Mouse (Mus musculus) heart, embryonic 10.5 days (tissue): ENCODE results near the gene Sspo. TPM values are rescaled to one million over a fixed set of nuclear protein-coding genes. Genes with fewer than 3 reads are reported as not detected.

Source experiments
- DNase-seq: peaks from one replicate; pipeline ENCODE4 v3.0.0-alpha.2; 2017; ENCODE audit warnings: low spot score
- H3K27ac ChIP-seq: fragments of 300-500 bp; sonication (generic); 2 replicates; pipeline ENCODE4 v1.5.1; 2016; ENCODE audit warnings: mild to moderate bottlenecking
- H3K27me3 ChIP-seq: fragments of 300-500 bp; sonication (generic); 2 replicates; pipeline ENCODE4 v1.6.1; 2016; ENCODE audit warnings: mild to moderate bottlenecking; ENCODE audit not compliant: poor library complexity, insufficient read depth, severe bottlenecking
- H3K36me3 ChIP-seq: fragments of 300-500 bp; sonication (generic); 2 replicates; pipeline ENCODE4 v1.6.1; 2016; ENCODE audit warnings: mild to moderate bottlenecking, moderate library complexity
- H3K4me1 ChIP-seq: fragments of 300-500 bp; sonication (generic); 2 replicates; pipeline ENCODE4 v1.6.1; 2016; ENCODE audit warnings: mild to moderate bottlenecking
- H3K4me3 ChIP-seq: fragments of 300-500 bp; sonication (generic); 2 replicates; pipeline ENCODE4 v1.5.1; 2016; ENCODE audit warnings: mild to moderate bottlenecking, moderate library complexity
- H3K9me3 ChIP-seq: fragments of 300-500 bp; sonication (generic); 2 replicates; pipeline ENCODE4 v1.6.1; 2016; ENCODE audit warnings: mild to moderate bottlenecking, moderate library complexity
- WGBS: fragments of 180-500 bp; shearing (Covaris S2); methylation state at CpG from one replicate; pipeline ENCODE4 v1.1.7; 2016; 5-methylcytosine and 5-hydroxymethylcytosine counted together
- microRNA-seq: library from miRNA; unstranded; fragments of <30 nt; microRNA quantifications from one replicate; pipeline ENCODE4, GENCODE M21; 2017
- polyA plus RNA-seq: library from polyadenylated mRNA; unstranded; fragments of >200 nt; fragmentation: Nextera tagmentation; extraction: Ambion mirVana; gene quantifications from 2 replicates; pipeline ENCODE4 v1.2.1, GENCODE M21; 2016

Gene Sspo
- polyA plus RNA-seq, 1 experiment from 2014 or later = 0.15 TPM

DNA sequence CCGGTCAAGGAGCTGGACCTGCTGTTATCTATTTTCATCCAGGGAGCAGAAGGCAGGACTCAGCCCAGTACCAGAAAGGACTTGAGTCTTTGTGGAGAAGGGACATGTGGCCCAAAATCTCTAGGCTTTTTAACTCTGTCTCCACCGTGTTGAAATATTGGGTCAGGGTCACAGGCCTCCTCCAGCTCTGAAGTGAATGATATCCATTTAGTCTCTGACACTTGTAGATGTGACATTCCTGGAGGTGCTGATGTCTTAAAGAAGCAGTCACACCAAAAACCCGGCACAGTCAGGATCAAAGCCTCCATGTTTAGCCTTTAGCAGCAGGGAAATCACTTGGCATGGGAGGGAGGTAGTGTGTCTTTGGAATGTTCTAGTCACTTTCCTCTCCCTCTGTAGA lies 92.7 kb downstream of the Sspo start:
- Histone ChIP-seq H3K4me1 (peaks cover 39% of the 10 kb centered on the region), H3K27ac (0 out of 2 replicates have a peak overlapping the region, but pooled peaks have one; percentile 10), H3K9me3 (no peaks in the 10 kb centered on the region), H3K27me3 (no peaks in the 10 kb centered on the region; the same call in 1 of the 2 replicates), H3K4me3 (no peak overlapping the region), H3K36me3 (0 out of 2 replicates have a peak, but pooled peaks cover 3% of the 10 kb centered on the region)
- DNase-seq = no peak
- WGBS = 39% methylated on average over 3 of the region's 3 CpGs

DNA sequence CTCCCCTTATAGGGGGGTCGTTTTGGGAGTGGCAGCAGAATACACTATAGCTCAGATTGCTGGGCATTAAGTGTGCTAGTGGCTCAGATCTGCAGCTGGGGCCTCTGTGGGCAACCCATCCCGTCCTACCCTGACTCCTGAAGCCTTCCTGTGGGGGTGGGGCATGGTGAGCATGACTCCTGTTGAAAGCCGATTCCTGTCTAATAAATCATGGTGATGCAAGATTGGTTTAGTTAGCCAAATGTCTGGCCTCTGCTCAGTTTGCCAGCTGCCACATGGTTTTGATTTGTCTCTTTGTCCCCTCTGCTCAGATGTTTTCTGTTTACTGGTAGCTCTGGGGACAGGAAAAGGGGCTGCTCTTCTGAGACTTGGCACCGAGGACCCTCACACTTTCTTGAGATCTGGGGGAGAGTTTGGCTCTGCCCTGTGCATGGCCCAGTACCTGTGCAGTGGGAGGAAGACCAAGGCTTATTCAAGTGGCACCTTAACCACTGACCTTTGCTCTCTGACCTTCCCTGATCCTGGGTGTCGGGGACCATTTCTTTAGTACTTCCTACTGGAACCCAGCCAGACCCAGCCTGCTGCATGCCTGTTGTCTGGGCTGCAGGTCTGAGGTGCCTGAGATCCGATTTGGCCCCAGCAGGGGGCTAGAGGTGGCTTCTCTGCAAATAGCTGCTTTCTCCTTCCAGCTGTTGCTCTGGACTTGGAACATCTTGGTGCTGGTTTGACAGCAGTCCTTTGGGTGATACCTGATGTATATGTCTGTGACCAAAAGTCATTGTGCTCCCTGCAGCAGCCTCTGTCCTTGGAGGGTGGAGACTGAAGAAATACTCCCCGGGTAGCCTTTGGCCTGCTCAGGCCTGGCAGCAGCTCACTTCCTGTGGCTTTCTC lies 93.8 kb downstream of the Sspo start:
- Histone ChIP-seq H3K36me3 (0 out of 2 replicates have a peak, but pooled peaks cover 3% of the 10 kb centered on the region), H3K4me3 (no peak overlapping the region), H3K27ac (no peak overlapping the region), H3K27me3 (no peaks in the 10 kb centered on the region), H3K9me3 (no peaks in the 10 kb centered on the region), H3K4me1 (peaks cover 37% of the 10 kb centered on the region)
- DNase-seq = no peak
- WGBS = 41% methylated on average over 7 of the region's 7 CpGs

DNA sequence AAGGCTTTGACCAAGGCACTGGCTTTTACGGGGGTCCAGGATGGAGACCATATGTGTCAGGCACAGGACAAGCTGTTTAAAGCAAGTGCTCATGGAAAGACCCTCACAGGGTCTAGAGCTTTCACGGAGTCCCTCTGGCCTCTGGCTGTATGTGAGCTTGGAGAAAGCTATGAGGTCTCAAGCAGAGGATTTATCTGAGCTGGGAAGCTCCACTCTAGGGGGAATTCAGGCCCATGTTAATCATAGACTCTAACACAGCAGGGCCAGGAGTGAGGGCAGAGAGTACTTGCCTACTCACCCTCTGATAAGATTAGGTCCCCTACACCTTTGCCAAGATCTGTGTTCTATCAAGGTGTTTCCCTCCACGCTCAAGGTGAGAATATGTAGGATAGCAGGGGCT lies 94.6 kb downstream of the Sspo start:
- peaks cover 31% of the 10 kb centered on the region for H3K4me1 ChIP-seq
- 78% methylated on average over 3 of the region's 3 CpGs for WGBS
- H3K9me3 ChIP-seq = no peaks in the 10 kb centered on the region
- no peaks in the 10 kb centered on the region for H3K27me3 ChIP-seq
- no peak overlapping the region for H3K4me3 ChIP-seq
- 0 out of 2 replicates have a peak, but pooled peaks cover 3% of the 10 kb centered on the region for H3K36me3 ChIP-seq
- no peak for DNase-seq
- H3K27ac ChIP-seq = no peak overlapping the region

DNA sequence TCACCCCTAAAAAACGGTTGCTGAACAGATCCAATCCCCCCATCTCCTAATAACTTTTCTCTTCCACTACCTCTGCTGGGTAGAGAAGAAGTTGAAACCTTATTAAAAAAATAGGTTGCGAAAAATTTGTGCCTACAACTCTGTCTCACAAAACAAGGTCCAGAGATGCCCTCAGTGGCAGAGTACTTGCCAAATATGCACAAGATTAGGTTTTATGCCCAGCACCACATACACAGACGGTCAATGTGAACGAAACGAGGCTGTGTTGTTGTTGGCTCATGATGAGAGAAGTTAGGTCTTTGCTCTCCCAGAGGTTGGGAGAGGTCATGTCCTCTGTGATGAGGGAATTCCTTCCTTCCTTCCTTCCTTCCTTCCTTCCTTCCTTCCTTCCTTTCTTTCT lies 97.2 kb downstream of the Sspo start:
- H3K9me3 ChIP-seq = no peaks in the 10 kb centered on the region
- no peak overlapping the region for H3K27ac ChIP-seq
- H3K4me1 ChIP-seq = peaks cover 19% of the 10 kb centered on the region
- 0 out of 2 replicates have a peak, but pooled peaks cover 3% of the 10 kb centered on the region for H3K36me3 ChIP-seq
- H3K27me3 ChIP-seq = no peaks in the 10 kb centered on the region; the same call in 1 of the 2 replicates
- no peak for DNase-seq
- 70% methylated on average over 5 of the region's 5 CpGs for WGBS
- no peak overlapping the region for H3K4me3 ChIP-seq

DNA sequence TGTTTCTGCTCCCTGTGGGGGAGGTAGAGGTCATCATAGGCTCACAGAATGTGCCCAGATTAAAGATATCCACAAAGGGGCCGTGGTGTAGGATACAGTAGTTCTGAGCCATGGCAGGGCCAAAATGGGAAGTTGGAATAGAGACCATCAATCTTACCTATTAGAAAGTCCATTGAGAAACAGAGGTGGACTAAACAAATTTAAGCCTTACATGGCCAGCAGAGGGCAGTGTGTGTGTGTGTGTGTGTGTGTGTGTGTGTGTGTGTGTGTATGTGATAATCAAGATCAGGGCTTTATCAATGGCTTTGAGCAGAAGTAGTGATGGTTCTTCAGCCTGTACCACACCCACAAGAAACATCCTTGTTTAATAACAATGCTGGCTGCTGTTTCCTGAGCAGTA lies 98.2 kb downstream of the Sspo start:
- H3K27me3 ChIP-seq = no peaks in the 10 kb centered on the region; the same call in 1 of the 2 replicates
- H3K36me3 ChIP-seq = no peaks in the 10 kb centered on the region
- H3K9me3 ChIP-seq = no peaks in the 10 kb centered on the region
- no peak overlapping the region for H3K4me3 ChIP-seq
- H3K4me1 ChIP-seq = peaks cover 13% of the 10 kb centered on the region
- WGBS = 65% methylated on average over 1 of the region's 1 CpGs
- no peak overlapping the region for H3K27ac ChIP-seq
- DNase-seq = no peak

DNA sequence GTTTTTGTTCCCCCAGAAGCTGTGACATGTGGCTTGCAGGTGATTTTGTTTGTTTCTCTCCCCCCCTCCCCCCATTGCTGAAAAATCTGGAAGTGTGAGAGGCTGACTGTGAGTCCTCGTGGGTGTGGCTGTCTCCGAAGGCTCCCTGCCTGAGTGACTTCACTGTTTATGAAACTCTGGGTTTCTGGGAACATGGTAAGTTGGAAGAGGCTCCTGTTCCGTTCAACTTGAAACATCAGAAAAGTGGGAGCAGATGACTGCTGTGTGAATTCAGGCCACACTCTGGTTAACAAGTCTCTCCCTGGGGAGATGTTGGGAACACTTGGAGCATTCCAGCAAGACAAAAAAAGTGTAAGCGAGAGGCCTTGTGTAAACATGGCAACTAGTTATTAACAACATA lies 98.8 kb downstream of the Sspo start:
- Histone ChIP-seq H3K36me3 (no peaks in the 10 kb centered on the region), H3K27ac (no peak overlapping the region), H3K9me3 (no peaks in the 10 kb centered on the region), H3K27me3 (no peaks in the 10 kb centered on the region; the same call in 1 of the 2 replicates), H3K4me1 (peaks cover 7% of the 10 kb centered on the region), H3K4me3 (no peak overlapping the region)
- no peak for DNase-seq
- WGBS = 55% methylated on average over 4 of the region's 4 CpGs

DNA sequence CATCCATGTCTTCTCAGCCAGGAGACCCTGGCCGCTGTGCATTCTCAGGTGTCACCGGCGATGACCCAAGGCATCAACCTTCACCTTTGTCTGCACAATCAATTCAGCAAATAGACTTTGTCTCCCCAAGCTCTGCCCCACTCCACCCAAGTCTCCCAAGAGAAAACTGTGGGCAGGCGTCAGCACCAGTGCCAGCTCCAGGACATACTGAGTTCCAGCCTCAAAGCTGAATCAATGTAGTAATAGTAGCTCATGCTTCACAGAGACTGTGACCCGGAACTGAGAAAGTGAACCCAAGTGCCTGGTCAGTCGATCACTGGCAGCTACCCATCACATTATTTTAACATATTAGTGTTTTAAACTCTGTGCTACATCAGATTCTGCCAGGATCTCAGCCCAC lies 100.3 kb downstream of the Sspo start:
- DNase-seq = no peak
- H3K27me3 ChIP-seq = no peaks in the 10 kb centered on the region; the same call in 1 of the 2 replicates
- no peak overlapping the region for H3K4me3 ChIP-seq
- no peaks in the 10 kb centered on the region for H3K36me3 ChIP-seq
- H3K9me3 ChIP-seq = no peaks in the 10 kb centered on the region
- no peaks in the 10 kb centered on the region for H3K4me1 ChIP-seq
- 78% methylated on average over 6 of the region's 6 CpGs for WGBS
- no peak overlapping the region for H3K27ac ChIP-seq

Small RNAs within 50 kb of the gene (microRNA-seq; reads per million reads assigned to microRNA genes)
- not detected for gene Gm24325

Other genes with a start within 250 kb of the Sspo start
- gene Krba1, start 52.6 kb upstream of the Sspo start, polyA plus RNA-seq = 17.5 and 25.6 TPM in 2 replicates
- gene Zfp467, start 2.4 kb upstream of the Sspo start, polyA plus RNA-seq = 13.4 and 13.9 TPM in 2 replicates
- 21.1 and 26.6 TPM in 2 replicates for gene Atp6v0e2, start 89.4 kb downstream of the Sspo start, polyA plus RNA-seq
- 9.5 and 12.9 TPM in 2 replicates for gene Lrrc61, start 106.6 kb downstream of the Sspo start, polyA plus RNA-seq
- gene Rarres2, start 124.6 kb downstream of the Sspo start, polyA plus RNA-seq = 10.5 and 18.2 TPM in 2 replicates
- not detected in 2 replicates for gene Gm45021, start 141.4 kb downstream of the Sspo start, polyA plus RNA-seq
- gene Repin1, start 145.7 kb downstream of the Sspo start, polyA plus RNA-seq = 31.9 and 33.2 TPM in 2 replicates
- 0.49 TPM in 1 of 2 replicates, not detected in the other for gene Gm44965, start 145.7 kb downstream of the Sspo start, polyA plus RNA-seq
- 7.7 and 8.9 TPM in 2 replicates for gene Zfp775, start 153.8 kb downstream of the Sspo start, polyA plus RNA-seq
- 0.90 and 1.6 TPM in 2 replicates for gene AI854703, start 178.5 kb downstream of the Sspo start, polyA plus RNA-seq
- gene Gimap8, start 199.0 kb downstream of the Sspo start, polyA plus RNA-seq = 0.70 and 0.87 TPM in 2 replicates
- gene Gimap9, start 227.9 kb downstream of the Sspo start, polyA plus RNA-seq = 7.4 and 8.7 TPM in 2 replicates
- gene Gimap4, start 236.3 kb downstream of the Sspo start, polyA plus RNA-seq = 6.4 and 10.6 TPM in 2 replicates